Mouse (Mus musculus) lung, embryonic 16.5 days (tissue): ENCODE data around the gene Notum. TPM values are rescaled to one million over a fixed set of nuclear protein-coding genes. Genes with fewer than 3 reads are reported as not detected.

Experiments
- ATAC-seq: fragments of 200-750 bp; cut with Nextera tagmentation; 2 replicates; pipeline ENCODE4 v1.8.0; 2017; ENCODE audit warnings: low read depth, mild to moderate bottlenecking, moderate library complexity
- H3K27ac ChIP-seq: fragments of 300-500 bp; sonication (generic); 2 replicates; pipeline ENCODE4 v1.5.1; 2014; ENCODE audit warnings: mild to moderate bottlenecking, control low read depth, low read length
- H3K27me3 ChIP-seq: fragments of 300-500 bp; sonication (generic); 2 replicates; pipeline ENCODE4 v1.6.1; 2014; ENCODE audit warnings: low read depth, low read length, mixed read lengths; ENCODE audit not compliant: control insufficient read depth, insufficient read depth
- H3K36me3 ChIP-seq: fragments of 300-500 bp; sonication (generic); 2 replicates; pipeline ENCODE4 v1.6.1; 2014; ENCODE audit warnings: low read length; ENCODE audit not compliant: control insufficient read depth, insufficient read depth
- H3K4me1 ChIP-seq: fragments of 300-500 bp; sonication (generic); replicated peaks from 2 replicates; pipeline ENCODE4 v1.6.1; 2014; ENCODE audit warnings: low read length, mixed read lengths; ENCODE audit not compliant: control insufficient read depth, insufficient read depth
- H3K4me2 ChIP-seq: fragments of 300-500 bp; sonication (generic); 2 replicates; pipeline ENCODE4 v1.6.1; 2014; ENCODE audit warnings: low read depth, low read length, control low read depth
- H3K4me3 ChIP-seq: fragments of 300-500 bp; sonication (generic); 2 replicates; pipeline ENCODE4 v1.5.1; 2014; ENCODE audit warnings: mild to moderate bottlenecking, low read length, control low read depth
- H3K9ac ChIP-seq: fragments of 300-500 bp; sonication (generic); 2 replicates; pipeline ENCODE4 v1.6.1; 2014; ENCODE audit warnings: low read length, control low read depth
- H3K9me3 ChIP-seq: fragments of 300-500 bp; sonication (generic); 2 replicates; pipeline ENCODE4 v1.6.1; 2016; ENCODE audit warnings: low read length; ENCODE audit not compliant: control insufficient read depth
- WGBS: fragments of 180-500 bp; shearing (Covaris S2); extraction: QIAGEN DNeasy Blood & Tissue Kit; methylation state at CpG from one replicate; pipeline ENCODE4 v1.1.7; 2014; 5-methylcytosine and 5-hydroxymethylcytosine counted together
- microRNA-seq: library from miRNA; unstranded; fragments of <30 nt; microRNA quantifications from one replicate; pipeline ENCODE4, GENCODE M21; 2016
- polyA plus RNA-seq: library from polyadenylated mRNA; unstranded; fragments of >200 nt; fragmentation: Nextera tagmentation; extraction: Ambion mirVana; gene quantifications from 2 replicates; pipeline ENCODE4 v1.2.1, GENCODE M21; 2015

Notum gene
- polyA plus RNA-seq, 1 experiment from 2014 or later, result 4.0 TPM

GRCm38 (mm10) chr11:120605667-120606066, 55.3 kb downstream of the Notum start:
- no peak for ATAC-seq
- H3K9me3 ChIP-seq, result no peaks in the 10 kb centered on the region
- WGBS, result 87% methylated on average over 7 of the region's 7 CpGs
- no peaks in the 10 kb centered on the region for H3K27me3 ChIP-seq
- H3K36me3 ChIP-seq, result peaks cover 27% of the 10 kb centered on the region
- H3K4me3 ChIP-seq, result no peak overlapping the region
- no peak overlapping the region for H3K4me2 ChIP-seq
- peaks cover 19% of the 10 kb centered on the region for H3K4me1 ChIP-seq
- no peak overlapping the region for H3K27ac ChIP-seq
- H3K9ac ChIP-seq, result no peak overlapping the region

Small RNA genes lying within 50 kb of the gene (microRNA-seq; reads per million reads assigned to microRNA genes)
- gene Mir6936, result not detected

Other genes with a start within 250 kb of the Notum start
- gene Nploc4, start 223.5 kb downstream of the Notum start, polyA plus RNA-seq, result 25.9 and 28.2 TPM in 2 replicates
- not detected in 2 replicates for gene Tspan10, start 218.5 kb downstream of the Notum start, polyA plus RNA-seq
- 0.21 TPM in 1 of 2 replicates, not detected in the other for gene Pde6g, start 207.7 kb downstream of the Notum start, polyA plus RNA-seq
- gene Oxld1, start 203.1 kb downstream of the Notum start, polyA plus RNA-seq, result 13.2 and 14.8 TPM in 2 replicates
- 34.8 and 38.1 TPM in 2 replicates for gene Ccdc137, start 203.1 kb downstream of the Notum start, polyA plus RNA-seq
- 40.3 and 44.8 TPM in 2 replicates for gene Arl16, start 193.6 kb downstream of the Notum start, polyA plus RNA-seq
- gene Mrpl12, start 176.6 kb downstream of the Notum start, polyA plus RNA-seq, result 113 and 117 TPM in 2 replicates
- 72.5 and 73.8 TPM in 2 replicates for gene Slc25a10, start 169.3 kb downstream of the Notum start, polyA plus RNA-seq
- 1.4 and 1.7 TPM in 2 replicates for gene Gcgr, start 130.5 kb downstream of the Notum start, polyA plus RNA-seq
- gene Mcrip1, start 111.4 kb downstream of the Notum start, polyA plus RNA-seq, result 184 and 200 TPM in 2 replicates
- 0.95 and 2.6 TPM in 2 replicates for gene Ppp1r27, start 110.0 kb downstream of the Notum start, polyA plus RNA-seq
- gene P4hb, start 87.9 kb downstream of the Notum start, polyA plus RNA-seq, result 829 and 841 TPM in 2 replicates
- gene Arhgdia, start 79.6 kb downstream of the Notum start, polyA plus RNA-seq, result 654 and 680 TPM in 2 replicates
- gene Alyref, start 62.8 kb downstream of the Notum start, polyA plus RNA-seq, result 82.6 and 266 TPM in 2 replicates
- 215 and 224 TPM in 2 replicates for gene Anapc11, start 62.8 kb downstream of the Notum start, polyA plus RNA-seq
- 1.5 and 1.6 TPM in 2 replicates for gene Npb, start 52.7 kb downstream of the Notum start, polyA plus RNA-seq
- 104 and 117 TPM in 2 replicates for gene Pcyt2, start 43.2 kb downstream of the Notum start, polyA plus RNA-seq
- gene Sirt7, start 35.9 kb downstream of the Notum start, polyA plus RNA-seq, result 31.8 and 32.5 TPM in 2 replicates
- 13.2 and 15.0 TPM in 2 replicates for gene Mafg, start 27.6 kb downstream of the Notum start, polyA plus RNA-seq
- gene Pycr1, start 17.4 kb downstream of the Notum start, polyA plus RNA-seq, result 22.4 and 23.4 TPM in 2 replicates
- gene Myadml2, start 13.0 kb downstream of the Notum start, polyA plus RNA-seq, result 0.97 and 1.1 TPM in 2 replicates
- 127 and 133 TPM in 2 replicates for gene Aspscr1, start 11.8 kb upstream of the Notum start, polyA plus RNA-seq
- gene Cenpx, start 52.6 kb upstream of the Notum start, polyA plus RNA-seq, result 156 and 170 TPM in 2 replicates
- 58.2 and 63.9 TPM in 2 replicates for gene Lrrc45, start 52.8 kb upstream of the Notum start, polyA plus RNA-seq
- gene Rac3, start 60.3 kb upstream of the Notum start, polyA plus RNA-seq, result 53.5 and 54.2 TPM in 2 replicates
- 69.5 and 92.2 TPM in 2 replicates for gene Dcxr, start 66.1 kb upstream of the Notum start, polyA plus RNA-seq
- gene Cbr2, start 70.9 kb upstream of the Notum start, polyA plus RNA-seq, result 194 and 348 TPM in 2 replicates
- 3.9 and 5.0 TPM in 2 replicates for gene Hmga1b, start 101.6 kb upstream of the Notum start, polyA plus RNA-seq
- gene Rfng, start 123.0 kb upstream of the Notum start, polyA plus RNA-seq, result 39.3 and 43.0 TPM in 2 replicates
- 187 and 188 TPM in 2 replicates for gene Gps1, start 123.1 kb upstream of the Notum start, polyA plus RNA-seq
- gene Dus1l, start 135.2 kb upstream of the Notum start, polyA plus RNA-seq, result 74.0 and 80.9 TPM in 2 replicates
- 50.6 and 53.5 TPM in 2 replicates for gene Fasn, start 163.4 kb upstream of the Notum start, polyA plus RNA-seq